Mouse (Mus musculus): Measurements from ENCODE around the gene Abhd6. TPM values are rescaled to one million over a fixed set of nuclear protein-coding genes. Genes with fewer than 3 reads are reported as not detected.

Gene Abhd6
- total RNA-seq, 2 experiments from 2014 or later = 77.1 to 78.0 TPM

DNA sequence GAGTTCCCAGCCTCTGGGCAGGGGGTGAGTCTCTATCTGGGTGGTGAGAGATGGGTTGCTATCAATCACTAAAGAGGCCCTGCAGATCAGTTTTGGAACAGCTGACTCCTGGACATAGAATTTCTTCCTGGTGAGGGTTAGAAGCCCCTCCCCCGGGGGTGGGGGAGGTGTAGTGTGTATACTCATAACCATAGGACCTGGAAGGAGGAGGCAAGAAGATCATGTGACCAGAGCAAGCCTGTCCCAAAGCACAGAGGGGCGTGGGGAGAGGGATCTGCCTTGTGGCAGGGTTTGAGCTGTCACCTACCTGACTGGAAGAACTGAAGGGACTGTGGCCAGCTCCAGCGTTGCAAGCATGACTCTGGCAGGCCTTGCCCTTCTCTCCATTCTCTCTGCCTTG lies 59.4 kb downstream of the Abhd6 start:
- no peak for TF ChIP-seq CTCF (conservative IDR thresholded peaks at IDR 0.05)
- H3K4me3 ChIP-seq = no peak overlapping the region
- DNase-seq (ENCODE audit: low spot score in 2 of 2) = no peak
- peak overlapping the region; percentile 90 for H3K27ac ChIP-seq

DNA sequence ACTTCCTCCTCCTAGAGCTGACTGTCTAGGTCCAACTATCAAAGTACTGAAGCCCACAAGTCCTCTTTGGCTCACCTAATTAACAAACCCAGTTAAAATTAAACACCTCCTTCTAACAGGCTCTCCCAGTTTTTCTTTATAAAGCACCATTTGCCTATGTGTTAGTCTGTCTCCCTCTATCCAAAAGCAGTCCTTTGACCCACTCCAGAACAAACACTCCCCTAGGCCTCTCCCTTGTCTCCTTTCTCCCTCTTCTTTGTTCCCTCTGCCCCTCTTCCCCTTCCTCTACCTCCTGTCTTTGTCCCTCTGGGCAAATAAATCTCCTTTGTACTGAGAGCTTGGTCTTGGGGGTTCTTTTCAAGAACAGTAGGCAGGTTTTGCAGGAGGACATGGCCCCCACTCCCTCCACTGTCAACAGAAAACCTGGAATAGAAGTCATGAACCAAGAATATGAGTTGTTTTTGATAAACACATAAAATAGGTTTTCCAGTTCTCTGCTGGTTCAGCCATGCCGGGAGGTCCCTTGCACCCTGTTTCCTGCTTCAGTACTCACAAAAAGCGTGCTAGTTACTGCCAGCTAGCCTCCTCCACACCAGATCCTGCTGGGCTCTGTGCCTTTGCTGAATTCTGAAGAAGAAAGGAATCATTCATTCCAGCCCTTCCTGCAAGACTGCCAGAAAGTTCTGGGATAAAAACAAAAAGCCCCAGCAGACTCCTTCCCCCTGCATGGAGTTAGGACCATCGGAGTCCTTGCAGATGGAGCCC lies 60.0 kb downstream of the Abhd6 start:
- TF ChIP-seq CTCF (conservative IDR thresholded peaks at IDR 0.05) = no peak
- peak overlapping the region; percentile 26; the same call in 1 of the 2 replicates for H3K4me3 ChIP-seq
- DNase-seq (ENCODE audit: low spot score in 2 of 2) = peak; percentile 47 to 76
- peak overlapping the region; percentile 90 for H3K27ac ChIP-seq

DNA sequence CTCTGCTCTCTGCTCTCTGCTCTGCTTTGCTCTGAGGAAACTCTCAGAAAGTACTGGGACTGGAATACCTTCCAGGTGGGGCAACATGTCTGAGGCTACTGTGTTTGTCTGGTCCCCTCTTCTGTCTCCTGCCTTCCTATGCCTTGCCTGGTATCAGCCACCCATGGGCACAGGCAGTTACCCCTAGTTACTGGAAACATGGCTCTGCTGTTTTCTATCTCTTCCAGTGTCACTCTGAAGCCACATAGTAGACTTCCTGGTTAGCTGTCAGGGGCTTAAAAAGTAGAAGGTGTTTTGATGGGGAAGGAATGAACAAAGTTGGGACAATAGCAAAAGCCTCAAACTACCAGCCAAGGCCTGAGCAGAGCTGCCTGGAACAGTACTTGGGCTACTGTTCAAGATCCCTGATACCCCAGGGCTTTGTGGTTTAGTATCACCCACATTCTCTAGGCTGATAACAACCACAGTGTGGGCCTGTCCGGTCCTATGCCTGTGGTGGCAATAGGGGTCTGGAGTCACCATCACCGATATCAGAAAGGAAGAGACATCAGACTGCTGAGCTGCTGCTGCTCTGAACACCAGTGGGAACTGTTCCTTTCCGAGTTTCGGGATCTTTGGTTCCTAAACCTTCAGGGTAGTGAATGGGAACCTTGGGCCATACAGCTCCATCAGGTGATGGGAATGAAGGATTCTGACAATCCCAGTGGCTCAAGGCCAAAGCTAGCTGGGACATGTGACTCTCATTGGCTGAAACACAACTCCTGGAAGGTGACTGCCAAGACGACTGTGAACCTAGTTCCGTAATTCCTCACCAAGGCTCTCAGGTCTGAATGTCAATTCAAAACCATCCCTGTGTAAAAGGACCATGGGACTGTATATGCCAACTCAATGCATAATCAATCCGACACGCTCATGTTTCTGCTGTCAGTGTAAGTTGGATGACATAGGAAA lies 61.4 kb downstream of the Abhd6 start:
- Histone ChIP-seq H3K27ac (peak overlapping the region; percentile 89), H3K4me3 (no peak overlapping the region)
- TF ChIP-seq CTCF (conservative IDR thresholded peaks at IDR 0.05) = no peak
- DNase-seq (ENCODE audit: low spot score in 2 of 2) = no peak

DNA sequence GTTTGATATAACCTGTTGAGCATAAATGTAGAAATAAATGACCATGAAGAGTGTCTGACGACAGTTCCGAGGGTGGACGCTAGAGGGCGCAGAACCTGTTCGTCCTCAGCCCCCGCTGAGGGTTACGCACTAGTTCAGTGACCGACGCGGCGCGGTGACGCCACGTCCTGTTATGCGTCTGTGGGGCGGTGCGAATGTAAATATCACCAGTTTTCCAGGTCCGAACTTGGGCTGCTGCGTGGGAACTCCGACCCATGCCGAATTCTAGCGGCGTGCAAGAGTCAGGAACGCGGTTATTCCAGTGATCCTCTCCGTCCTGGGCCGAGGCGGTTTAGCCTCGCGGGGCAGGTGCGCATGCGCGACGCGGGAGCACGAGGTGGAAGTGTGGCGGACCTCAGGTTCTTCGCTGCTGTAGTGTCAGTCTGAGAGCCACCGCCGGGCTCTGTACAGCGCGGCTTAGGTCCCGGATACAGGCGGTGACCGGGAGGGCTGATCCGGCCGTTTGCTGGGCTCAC lies 77.5 kb downstream of the Abhd6 start, which contains the start of gene Rpp14:
Gene Rpp14, plus strand, starts transcription at position 203 of the 515 bp plus-strand sequence.
- peak within 1 kb of the TSS; percentile 100 for H3K27ac ChIP-seq
- peak within 1 kb of the TSS; percentile 96 for H3K4me3 ChIP-seq
- peak; percentile 95 to 98 for DNase-seq (ENCODE audit: low spot score in 2 of 2)
- peak; percentile 97 for TF ChIP-seq CTCF (conservative IDR thresholded peaks at IDR 0.05)

GRCm38 (mm10) chr14:8080718-8081117 lies 78.0 kb downstream of the Abhd6 start:
- peak overlapping the region; percentile 96 for H3K4me3 ChIP-seq
- TF ChIP-seq CTCF (conservative IDR thresholded peaks at IDR 0.05) = no peak
- peak overlapping the region; percentile 100 for H3K27ac ChIP-seq
- DNase-seq (ENCODE audit: low spot score in 2 of 2) = no peak

- Histone ChIP-seq H3K27ac (no peak overlapping the region), H3K4me3 (no peak overlapping the region)
- no peak for DNase-seq (ENCODE audit: low spot score in 2 of 2)
- TF ChIP-seq CTCF (conservative IDR thresholded peaks at IDR 0.05) = no peak
Measured at GRCm38 (mm10) chr14:8082949-8083348, 80.2 kb downstream of the Abhd6 start.

GRCm38 (mm10) chr14:8089016-8089415 lies 86.3 kb downstream of the Abhd6 start:
- no peak for DNase-seq (ENCODE audit: low spot score in 2 of 2)
- TF ChIP-seq CTCF (conservative IDR thresholded peaks at IDR 0.05) = no peak
- no peak overlapping the region for H3K4me3 ChIP-seq
- no peak overlapping the region for H3K27ac ChIP-seq

GRCm38 (mm10) chr14:8092573-8092972 lies 89.9 kb downstream of the Abhd6 start:
- peak; percentile 78 for TF ChIP-seq CTCF (conservative IDR thresholded peaks at IDR 0.05)
- DNase-seq (ENCODE audit: low spot score in 2 of 2) = peak in 1 of 2 experiments; percentile 35
- Histone ChIP-seq H3K27ac (no peak overlapping the region), H3K4me3 (no peak overlapping the region)

DNA sequence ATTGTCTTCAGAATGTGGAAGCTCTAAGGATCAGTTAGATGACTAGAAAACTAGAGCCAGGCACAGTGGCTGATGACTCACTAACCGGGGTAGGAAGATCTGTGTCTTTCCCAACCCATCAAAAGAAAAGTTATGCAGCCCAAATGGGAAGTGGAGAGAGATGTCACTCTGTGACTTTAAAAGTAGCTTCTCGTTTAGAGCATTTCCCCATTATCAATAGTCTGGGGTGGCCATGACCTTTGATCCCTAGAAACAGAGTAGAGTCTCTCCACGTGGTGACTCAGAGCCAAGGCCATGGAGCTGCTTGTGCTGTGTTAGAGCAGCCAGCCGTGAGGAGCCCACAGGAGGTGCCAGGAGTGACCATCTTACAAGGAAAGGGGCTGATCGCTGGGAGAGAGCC lies 90.7 kb downstream of the Abhd6 start:
- Histone ChIP-seq H3K27ac (no peak overlapping the region), H3K4me3 (no peak overlapping the region)
- no peak for DNase-seq (ENCODE audit: low spot score in 2 of 2)
- TF ChIP-seq CTCF (conservative IDR thresholded peaks at IDR 0.05) = no peak

GRCm38 (mm10) chr14:8094931-8095561 lies 92.3 kb downstream of the Abhd6 start:
- TF ChIP-seq CTCF (conservative IDR thresholded peaks at IDR 0.05) = no peak
- Histone ChIP-seq H3K27ac (peak overlapping the region; percentile 36; the same call in 1 of the 2 replicates), H3K4me3 (0 out of 2 replicates have a peak overlapping the region, but pooled peaks have one; percentile 2)
- no peak for DNase-seq (ENCODE audit: low spot score in 2 of 2)

GRCm38 (mm10) chr14:8095562-8095950 lies 92.9 kb downstream of the Abhd6 start:
- peak overlapping the region; percentile 36 for H3K27ac ChIP-seq
- no peak for TF ChIP-seq CTCF (conservative IDR thresholded peaks at IDR 0.05)

GRCm38 (mm10) chr14:8097978-8098686 lies 95.4 kb downstream of the Abhd6 start, which contains the start of gene Pxk:
Gene Pxk, plus strand, starts transcription at chr14:8098211.
- DNase-seq (ENCODE audit: low spot score in 2 of 2) = peak; percentile 92 to 95
- Histone ChIP-seq H3K27ac (peak within 1 kb of the TSS; percentile 88), H3K4me3 (peak within 1 kb of the TSS; percentile 70)
- no peak for TF ChIP-seq CTCF (conservative IDR thresholded peaks at IDR 0.05)

More at GRCm38 (mm10) chr14:8095562-8095950, 92.9 kb downstream of the Abhd6 start:
- no peak for DNase-seq (ENCODE audit: low spot score in 2 of 2)
- peak overlapping the region; percentile 2; the same call in 1 of the 2 replicates for H3K4me3 ChIP-seq
